Mouse (Mus musculus): ENCODE data around the gene Snap47. TPM values are rescaled to one million over a fixed set of nuclear protein-coding genes. Genes with fewer than 3 reads are reported as not detected.

The Snap47 gene
- polyA plus RNA-seq, 1 experiment from 2014 or later, result 76.8 TPM

GRCm38 (mm10) chr11:59410851-59411250 is 40.1 kb downstream of the Snap47 start:
- Histone ChIP-seq H3K4me1 (ENCODE audit: control insufficient read depth, insufficient read depth, low read length) (peaks cover 6% of the 10 kb centered on the region; the same call in 1 of the 2 replicates), H3K4me3 (ENCODE audit: low read length) (no peak overlapping the region), H3K27ac (ENCODE audit: low read length) (no peak overlapping the region), H3K27me3 (replicated peaks; ENCODE audit: control insufficient read depth, insufficient read depth, low read length) (no peaks in the 10 kb centered on the region), H3K9me3 (ENCODE audit: control insufficient read depth, low read length) (no peaks in the 10 kb centered on the region), H3K36me3 (ENCODE audit: control insufficient read depth, insufficient read depth, low read length) (peaks cover 6% of the 10 kb centered on the region), H3K4me2 (ENCODE audit: low read depth, low read length) (no peak overlapping the region), H3K9ac (ENCODE audit: low read depth, low read length) (no peak overlapping the region)
- WGBS, result 67% methylated on average over 2 of the region's 2 CpGs
- ATAC-seq, result no peak

GRCm38 (mm10) chr11:59405761-59406160 is 45.2 kb downstream of the Snap47 start:
- Histone ChIP-seq H3K36me3 (ENCODE audit: control insufficient read depth, insufficient read depth, low read length) (no peaks in the 10 kb centered on the region), H3K27me3 (replicated peaks; ENCODE audit: control insufficient read depth, insufficient read depth, low read length) (no peaks in the 10 kb centered on the region), H3K4me2 (ENCODE audit: low read depth, low read length) (no peak overlapping the region), H3K4me3 (ENCODE audit: low read length) (no peak overlapping the region), H3K9ac (ENCODE audit: low read depth, low read length) (no peak overlapping the region), H3K9me3 (ENCODE audit: control insufficient read depth, low read length) (no peaks in the 10 kb centered on the region), H3K4me1 (ENCODE audit: control insufficient read depth, insufficient read depth, low read length) (peaks cover 1% of the 10 kb centered on the region; the same call in 1 of the 2 replicates), H3K27ac (ENCODE audit: low read length) (no peak overlapping the region)
- no peak for ATAC-seq
- 91% methylated on average over 1 of the region's 1 CpGs for WGBS

GRCm38 (mm10) chr11:59400876-59401275 is 50.1 kb downstream of the Snap47 start:
- Histone ChIP-seq H3K9me3 (ENCODE audit: control insufficient read depth, low read length) (no peaks in the 10 kb centered on the region), H3K27ac (ENCODE audit: low read length) (no peak overlapping the region), H3K4me3 (ENCODE audit: low read length) (no peak overlapping the region), H3K36me3 (ENCODE audit: control insufficient read depth, insufficient read depth, low read length) (no peaks in the 10 kb centered on the region), H3K4me1 (ENCODE audit: control insufficient read depth, insufficient read depth, low read length) (peaks cover 10% of the 10 kb centered on the region; the same call in 1 of the 2 replicates), H3K27me3 (replicated peaks; ENCODE audit: control insufficient read depth, insufficient read depth, low read length) (no peaks in the 10 kb centered on the region), H3K4me2 (ENCODE audit: low read depth, low read length) (no peak overlapping the region), H3K9ac (ENCODE audit: low read depth, low read length) (no peak overlapping the region)
- 85% methylated on average over 2 of the region's 2 CpGs for WGBS
- no peak for ATAC-seq

GRCm38 (mm10) chr11:59399830-59400229 is 51.2 kb downstream of the Snap47 start:
- no peak overlapping the region for H3K4me3 ChIP-seq (ENCODE audit: low read length)
- peaks cover 10% of the 10 kb centered on the region; the same call in 1 of the 2 replicates for H3K4me1 ChIP-seq (ENCODE audit: control insufficient read depth, insufficient read depth, low read length)
- no peak for ATAC-seq
- no peaks in the 10 kb centered on the region for H3K36me3 ChIP-seq (ENCODE audit: control insufficient read depth, insufficient read depth, low read length)
- no peaks in the 10 kb centered on the region for H3K27me3 ChIP-seq (replicated peaks; ENCODE audit: control insufficient read depth, insufficient read depth, low read length)
- 78% methylated on average over 8 of the region's 8 CpGs for WGBS
- H3K27ac ChIP-seq (ENCODE audit: low read length), result no peak overlapping the region
- no peaks in the 10 kb centered on the region for H3K9me3 ChIP-seq (ENCODE audit: control insufficient read depth, low read length)
- H3K9ac ChIP-seq (ENCODE audit: low read depth, low read length), result no peak overlapping the region
- no peak overlapping the region for H3K4me2 ChIP-seq (ENCODE audit: low read depth, low read length)

GRCm38 (mm10) chr11:59397536-59398371 is 53.2 kb downstream of the Snap47 start:
- Histone ChIP-seq H3K4me2 (ENCODE audit: low read depth, low read length) (no peak overlapping the region), H3K4me1 (ENCODE audit: control insufficient read depth, insufficient read depth, low read length) (peaks cover 10% of the 10 kb centered on the region; the same call in 1 of the 2 replicates), H3K9ac (ENCODE audit: low read depth, low read length) (0 out of 2 replicates have a peak overlapping the region, but pooled peaks have one; percentile 37), H3K27ac (ENCODE audit: low read length) (no peak overlapping the region), H3K4me3 (ENCODE audit: low read length) (no peak overlapping the region), H3K27me3 (replicated peaks; ENCODE audit: control insufficient read depth, insufficient read depth, low read length) (no peaks in the 10 kb centered on the region), H3K9me3 (ENCODE audit: control insufficient read depth, low read length) (no peaks in the 10 kb centered on the region), H3K36me3 (ENCODE audit: control insufficient read depth, insufficient read depth, low read length) (no peaks in the 10 kb centered on the region)
- WGBS, result 49% methylated on average over 22 of the region's 22 CpGs
- no peak for ATAC-seq

- H3K4me1 ChIP-seq (ENCODE audit: control insufficient read depth, insufficient read depth, low read length), result peaks cover 7% of the 10 kb centered on the region; the same call in 1 of the 2 replicates
- no peaks in the 10 kb centered on the region for H3K36me3 ChIP-seq (ENCODE audit: control insufficient read depth, insufficient read depth, low read length)
- 70% methylated on average over 5 of the region's 5 CpGs for WGBS
- H3K4me3 ChIP-seq (ENCODE audit: low read length), result no peak overlapping the region
- no peaks in the 10 kb centered on the region for H3K9me3 ChIP-seq (ENCODE audit: control insufficient read depth, low read length)
- H3K9ac ChIP-seq (ENCODE audit: low read depth, low read length), result no peak overlapping the region
- no peaks in the 10 kb centered on the region for H3K27me3 ChIP-seq (replicated peaks; ENCODE audit: control insufficient read depth, insufficient read depth, low read length)
- ATAC-seq, result no peak
- peak overlapping the region; percentile 14; the same call in 1 of the 2 replicates for H3K27ac ChIP-seq (ENCODE audit: low read length)
- no peak overlapping the region for H3K4me2 ChIP-seq (ENCODE audit: low read depth, low read length)
These were observed 56.5 kb downstream of the Snap47 start for GRCm38 (mm10) chr11:59394451-59394850.

GRCm38 (mm10) chr11:59393591-59393990 is 57.4 kb downstream of the Snap47 start:
- Histone ChIP-seq H3K27ac (ENCODE audit: low read length) (peak overlapping the region; percentile 68), H3K36me3 (ENCODE audit: control insufficient read depth, insufficient read depth, low read length) (no peaks in the 10 kb centered on the region), H3K9me3 (ENCODE audit: control insufficient read depth, low read length) (no peaks in the 10 kb centered on the region), H3K9ac (ENCODE audit: low read depth, low read length) (no peak overlapping the region), H3K4me2 (ENCODE audit: low read depth, low read length) (no peak overlapping the region), H3K27me3 (replicated peaks; ENCODE audit: control insufficient read depth, insufficient read depth, low read length) (no peaks in the 10 kb centered on the region), H3K4me3 (ENCODE audit: low read length) (no peak overlapping the region), H3K4me1 (ENCODE audit: control insufficient read depth, insufficient read depth, low read length) (peaks cover 7% of the 10 kb centered on the region; the same call in 1 of the 2 replicates)
- ATAC-seq, result peak; percentile 42
- 47% methylated on average over 9 of the region's 9 CpGs for WGBS

- Histone ChIP-seq H3K36me3 (ENCODE audit: control insufficient read depth, insufficient read depth, low read length) (no peaks in the 10 kb centered on the region), H3K27me3 (replicated peaks; ENCODE audit: control insufficient read depth, insufficient read depth, low read length) (no peaks in the 10 kb centered on the region), H3K27ac (ENCODE audit: low read length) (no peak overlapping the region), H3K4me3 (ENCODE audit: low read length) (no peak overlapping the region), H3K9me3 (ENCODE audit: control insufficient read depth, low read length) (no peaks in the 10 kb centered on the region), H3K4me2 (ENCODE audit: low read depth, low read length) (no peak overlapping the region), H3K9ac (ENCODE audit: low read depth, low read length) (no peak overlapping the region), H3K4me1 (ENCODE audit: control insufficient read depth, insufficient read depth, low read length) (no peaks in the 10 kb centered on the region; the same call in 1 of the 2 replicates)
- no peak for ATAC-seq
- 67% methylated on average over 6 of the region's 6 CpGs for WGBS
These were observed 58.7 kb downstream of the Snap47 start for GRCm38 (mm10) chr11:59392300-59392699.

GRCm38 (mm10) chr11:59390470-59390869 is 60.5 kb downstream of the Snap47 start:
- Histone ChIP-seq H3K4me3 (ENCODE audit: low read length) (no peak overlapping the region), H3K4me1 (ENCODE audit: control insufficient read depth, insufficient read depth, low read length) (no peaks in the 10 kb centered on the region; the same call in 1 of the 2 replicates), H3K36me3 (ENCODE audit: control insufficient read depth, insufficient read depth, low read length) (no peaks in the 10 kb centered on the region), H3K9ac (ENCODE audit: low read depth, low read length) (no peak overlapping the region), H3K9me3 (ENCODE audit: control insufficient read depth, low read length) (no peaks in the 10 kb centered on the region), H3K4me2 (ENCODE audit: low read depth, low read length) (no peak overlapping the region), H3K27me3 (replicated peaks; ENCODE audit: control insufficient read depth, insufficient read depth, low read length) (no peaks in the 10 kb centered on the region), H3K27ac (ENCODE audit: low read length) (no peak overlapping the region)
- 0 out of 2 replicates have a peak, but pooled peaks have one; percentile 48 for ATAC-seq
- WGBS, result 33% methylated on average over 9 of the region's 9 CpGs

Data from intestine, embryonic 16.5 days (tissue).